Mouse (Mus musculus) heart, adult 2 months (tissue): ENCODE results near the gene Gm2663. TPM values are rescaled to one million over a fixed set of nuclear protein-coding genes. Genes with fewer than 3 reads are reported as not detected.
"Not testable (repeated sequence)": the region's sequence is repeated elsewhere in the genome, so short reads cannot be mapped to it uniquely, and the experiment has no call there.

Experiments used
- DNase-seq, 2 experiments: peaks; one replicate each; pipeline ENCODE4 v3.0.0; 2021
- H3K27ac ChIP-seq: fragments of 200-600 bp; 2 replicates; pipeline ENCODE4 v1.8.1; 2022
- H3K27me3 ChIP-seq: fragments of 200-500 bp; 2 replicates; pipeline ENCODE4 v1.6.1; 2012; ENCODE audit warnings: mild to moderate bottlenecking, low read length, inconsistent platforms, mixed read lengths; ENCODE audit not compliant: control insufficient read depth, insufficient read depth
- H3K36me3 ChIP-seq: fragments of 200-500 bp; 2 replicates; pipeline ENCODE4 v1.6.1; 2012; ENCODE audit warnings: low read length, inconsistent platforms; ENCODE audit not compliant: control insufficient read depth, insufficient read depth
- H3K4me1 ChIP-seq: fragments of 200-500 bp; 2 replicates; pipeline ENCODE4 v1.6.1; 2011; ENCODE audit warnings: low read length; ENCODE audit not compliant: control insufficient read depth, insufficient read depth
- H3K4me3 ChIP-seq: fragments of 200-600 bp; 2 replicates; pipeline ENCODE4 v1.8.1; 2022
- H3K79me2 ChIP-seq: fragments of 200-500 bp; replicated peaks from 2 replicates; pipeline ENCODE4 v1.6.1; 2012; ENCODE audit warnings: mild to moderate bottlenecking, inconsistent platforms, low read length, moderate library complexity, mixed read lengths; ENCODE audit not compliant: control insufficient read depth, insufficient read depth
- H3K9ac ChIP-seq: fragments of 200-500 bp; 2 replicates; pipeline ENCODE4 v1.6.1; 2012; ENCODE audit warnings: low read depth, mild to moderate bottlenecking, control low read depth, inconsistent platforms, low read length, mixed read lengths
- CTCF ChIP-seq: fragments of 200-600 bp; IDR thresholded peaks from 2 replicates; pipeline ENCODE4 v1.8.1; 2022; ENCODE audit warnings: antibody characterized with exemption, mild to moderate bottlenecking, moderate library complexity
- EP300 ChIP-seq: fragments of 200-500 bp; IDR thresholded peaks from 2 replicates; pipeline ENCODE4 v1.6.1; 2011; ENCODE audit warnings: low read depth, low read length, control low read depth; ENCODE audit not compliant: insufficient read depth
- POLR2A ChIP-seq: fragments of 200-500 bp; IDR thresholded peaks from 2 replicates; pipeline ENCODE4 v1.6.1; 2011; ENCODE audit warnings: mild to moderate bottlenecking, low read depth, low read length, control low read depth; ENCODE audit not compliant: insufficient read depth
- WGBS: fragments of 180-500 bp; shearing (Covaris S2); methylation state at CpG from one replicate; pipeline ENCODE4 v1.1.7; 2018; 5-methylcytosine and 5-hydroxymethylcytosine counted together
- intact Hi-C: fragments of 180-260 bp; cut with DNase I; formaldehyde crosslinking; loops from one replicate; pipeline ENCODE4 v1.15.1; 2025
- long read RNA-seq: library from polyadenylated mRNA; stranded (forward); transcript quantifications from one replicate; pipeline ENCODE4 v2.0.0, GENCODE M21; 2021
- polyA plus RNA-seq: library from polyadenylated mRNA; depleted of rRNA; stranded (reverse); fragments of >200 nt; gene quantifications from 2 replicates; pipeline ENCODE4 v1.2.3, GENCODE M21; 2012; rRNA removed
- total RNA-seq, 2 experiments: library from RNA; stranded (reverse); gene quantifications; 2 replicates each; pipeline ENCODE4 v1.2.3; 2021

The Gm2663 gene
- total RNA-seq: not detected
- not detected in 2 replicates for polyA plus RNA-seq
- long read RNA-seq: 0 reads

DNA sequence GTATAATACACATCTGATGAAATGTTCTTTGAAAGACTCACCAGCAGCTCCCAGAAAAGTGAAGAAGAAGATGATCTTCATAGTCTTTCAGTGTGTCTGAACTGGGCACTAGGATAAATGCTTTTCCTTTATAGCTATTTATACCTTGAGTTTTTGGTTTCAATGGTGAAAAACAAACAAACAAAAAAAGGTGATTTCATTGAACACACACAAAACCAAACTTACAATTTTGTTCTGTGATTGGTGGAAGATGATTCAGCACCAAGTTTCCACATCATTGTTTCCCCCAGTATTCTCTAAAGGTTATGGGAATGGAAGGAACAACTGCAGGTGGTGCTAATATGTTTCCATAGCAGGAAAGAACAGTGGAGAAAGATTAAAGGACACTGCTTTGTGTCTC is at the start of gene Gm2663:
Gm2663 (minus strand) TSS at position 101 of the 400 bp plus-strand sequence.
- H3K9ac ChIP-seq, H3K4me3 ChIP-seq, DNase-seq, H3K4me1 ChIP-seq, intact Hi-C loops, H3K36me3 ChIP-seq, H3K27me3 ChIP-seq, H3K79me2 ChIP-seq, H3K27ac ChIP-seq: not testable (repeated sequence)

DNA sequence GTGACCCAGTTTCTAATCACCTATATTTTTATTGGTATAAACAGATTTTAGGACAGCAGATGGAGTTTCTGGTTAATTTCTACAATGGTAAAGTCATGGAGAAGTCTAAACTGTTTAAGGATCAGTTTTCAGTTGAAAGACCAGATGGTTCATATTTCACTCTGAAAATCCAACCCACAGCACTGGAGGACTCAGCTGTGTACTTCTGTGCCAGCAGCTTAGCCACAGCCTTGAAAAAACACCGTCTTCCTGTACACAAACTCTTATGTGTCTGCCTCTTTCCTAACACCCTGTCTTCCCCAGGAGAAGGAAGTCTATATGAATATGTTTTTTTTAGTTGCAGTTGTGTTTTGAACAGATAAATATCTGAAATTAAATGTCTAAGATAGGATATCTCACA is 49.3 kb upstream of the Gm2663 start:
- TF ChIP-seq EP300 (no peak), POLR2A (no peak), CTCF (no peak)
- Histone ChIP-seq H3K27me3 (no peaks in the 10 kb centered on the region), H3K4me1 (no peaks in the 10 kb centered on the region), H3K4me3 (no peak overlapping the region), H3K27ac (no peak overlapping the region), H3K36me3 (no peaks in the 10 kb centered on the region), H3K79me2 (no peaks in the 10 kb centered on the region), H3K9ac (no peak overlapping the region)
- intact Hi-C loops: no loop called here
- no peak for DNase-seq
- 44% methylated on average over 1 of the region's 1 CpGs for WGBS

DNA sequence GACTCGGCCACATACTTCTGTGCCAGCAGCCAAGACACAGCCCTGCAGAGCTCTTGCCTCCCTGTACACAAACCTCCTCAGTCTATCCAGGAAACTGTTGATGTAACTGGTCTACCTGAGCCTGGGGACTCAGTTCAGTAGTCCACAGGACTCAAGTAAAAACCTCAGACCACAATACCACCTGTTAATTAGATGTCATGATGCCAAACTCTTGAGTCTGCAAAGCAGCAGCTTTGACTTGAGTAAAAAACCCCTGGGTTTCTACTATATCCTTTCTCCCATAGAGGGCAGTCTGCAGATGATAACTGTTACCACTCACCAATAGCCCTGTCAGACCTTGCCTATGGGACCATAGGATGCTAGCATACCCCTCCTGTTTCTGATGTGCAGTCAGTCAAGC is 48.7 kb upstream of the Gm2663 start:
- Histone ChIP-seq H3K4me3 (no peak overlapping the region), H3K79me2 (no peaks in the 10 kb centered on the region), H3K4me1 (no peaks in the 10 kb centered on the region), H3K36me3 (no peaks in the 10 kb centered on the region), H3K27ac (no peak overlapping the region), H3K9ac (no peak overlapping the region), H3K27me3 (no peaks in the 10 kb centered on the region)
- DNase-seq: no peak
- WGBS: 73% methylated on average over 1 of the region's 1 CpGs
- TF ChIP-seq POLR2A (no peak), CTCF (no peak), EP300 (no peak)
- intact Hi-C loops: no loop called here

DNA sequence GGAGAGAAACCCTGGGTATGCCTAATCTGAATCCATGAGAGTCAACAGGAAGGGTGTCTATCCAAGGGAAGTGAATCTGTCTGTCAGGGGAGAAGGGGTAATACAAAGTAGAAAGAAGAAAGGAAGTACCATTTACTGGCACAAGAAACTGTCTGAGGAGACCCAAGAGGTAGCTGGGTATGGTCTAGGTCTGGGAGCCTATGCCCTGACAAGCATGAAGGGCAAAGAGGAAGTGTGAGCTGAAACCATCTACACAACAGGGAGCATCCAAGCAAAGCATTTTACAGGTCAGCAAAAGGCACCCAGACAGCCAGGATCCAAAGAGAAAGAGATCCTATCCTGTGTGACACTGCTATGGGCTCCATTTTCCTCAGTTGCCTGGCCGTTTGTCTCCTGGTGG is 47.9 kb upstream of the Gm2663 start:
- Histone ChIP-seq H3K4me3 (no peak overlapping the region), H3K4me1 (no peaks in the 10 kb centered on the region), H3K27me3 (no peaks in the 10 kb centered on the region), H3K27ac (no peak overlapping the region), H3K9ac (no peak overlapping the region), H3K36me3 (no peaks in the 10 kb centered on the region), H3K79me2 (no peaks in the 10 kb centered on the region)
- TF ChIP-seq POLR2A (no peak), EP300 (no peak), CTCF (no peak)
- intact Hi-C loops: no loop called here
- 76% methylated on average over 1 of the region's 1 CpGs for WGBS
- no peak for DNase-seq

DNA sequence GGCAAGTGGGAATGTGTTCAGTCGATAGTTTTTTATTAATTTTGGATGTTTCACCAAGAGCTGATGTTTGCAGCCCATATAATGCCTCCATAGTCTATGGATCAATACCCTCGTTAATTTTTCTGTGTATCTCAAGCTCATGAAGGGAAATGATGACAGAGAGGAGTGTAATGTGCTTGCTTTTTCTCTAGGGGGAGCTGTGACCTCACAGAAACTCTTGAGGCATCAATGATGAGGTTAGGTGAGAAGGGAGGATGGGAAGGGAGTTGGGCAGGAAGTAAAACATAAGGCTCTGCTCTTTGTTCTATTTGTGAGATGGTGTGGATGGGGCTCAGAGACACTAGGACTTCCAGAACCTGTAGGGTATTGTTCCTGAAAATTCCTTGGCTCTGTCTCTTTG is 47.3 kb upstream of the Gm2663 start:
- Histone ChIP-seq H3K27me3 (no peaks in the 10 kb centered on the region), H3K4me1 (no peaks in the 10 kb centered on the region), H3K9ac (no peak overlapping the region), H3K27ac (no peak overlapping the region), H3K4me3 (no peak overlapping the region), H3K36me3 (no peaks in the 10 kb centered on the region), H3K79me2 (no peaks in the 10 kb centered on the region)
- intact Hi-C loops: no loop called here
- DNase-seq: no peak
- TF ChIP-seq EP300 (no peak), CTCF (peak; percentile 40), POLR2A (no peak)
- WGBS: 51% methylated on average over 2 of the region's 2 CpGs

DNA sequence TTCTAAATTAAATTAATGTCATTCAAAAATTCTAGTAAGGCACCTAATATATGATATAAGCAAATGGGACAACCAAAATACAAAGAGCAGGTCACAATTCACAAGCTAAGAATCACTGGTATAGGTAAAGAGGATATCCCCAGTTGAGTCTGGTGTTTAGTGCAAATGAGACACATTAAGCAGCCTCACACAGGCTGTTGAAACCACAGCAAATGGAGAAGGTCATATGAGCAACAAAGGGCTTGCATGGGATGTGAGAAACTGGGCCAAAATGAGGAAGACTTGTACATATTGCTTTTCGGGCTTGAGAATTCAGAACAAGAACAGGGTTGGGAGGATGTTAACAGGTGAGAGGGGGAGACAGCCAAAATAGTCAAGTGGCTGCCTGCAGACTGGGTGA is 45.5 kb upstream of the Gm2663 start:
- H3K79me2 ChIP-seq: no peaks in the 10 kb centered on the region
- no peak overlapping the region for H3K9ac ChIP-seq
- DNase-seq: no peak
- 68% methylated on average over 1 of the region's 1 CpGs for WGBS
- no peaks in the 10 kb centered on the region for H3K4me1 ChIP-seq
- intact Hi-C loops: no loop called here
- TF ChIP-seq POLR2A: no peak
- no peak for TF ChIP-seq EP300
- no peak for TF ChIP-seq CTCF
- no peak overlapping the region for H3K4me3 ChIP-seq
- no peaks in the 10 kb centered on the region for H3K27me3 ChIP-seq
- H3K27ac ChIP-seq: no peak overlapping the region
- no peaks in the 10 kb centered on the region for H3K36me3 ChIP-seq

DNA sequence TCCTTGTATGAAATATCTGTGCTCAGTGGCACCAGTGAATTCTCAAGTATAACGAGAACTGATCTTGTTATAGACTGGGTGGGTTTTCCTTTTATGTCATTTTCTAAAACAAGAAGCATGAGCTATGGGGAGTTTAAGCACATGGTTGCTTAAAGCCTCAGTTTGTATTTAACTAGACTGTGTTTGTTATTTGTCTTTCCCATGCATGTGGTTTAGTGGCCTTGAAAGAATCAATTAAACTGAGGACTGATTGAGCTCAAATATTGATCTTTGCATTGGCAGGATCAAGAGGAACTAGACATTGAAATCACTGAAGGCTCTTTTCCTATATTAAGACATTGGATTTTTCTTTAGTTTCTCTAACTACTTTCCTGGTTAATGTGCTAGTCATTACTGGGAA is 45.0 kb upstream of the Gm2663 start:
- Histone ChIP-seq H3K79me2 (no peaks in the 10 kb centered on the region), H3K4me1 (no peaks in the 10 kb centered on the region), H3K27me3 (no peaks in the 10 kb centered on the region), H3K4me3 (no peak overlapping the region), H3K9ac (no peak overlapping the region), H3K36me3 (no peaks in the 10 kb centered on the region), H3K27ac (no peak overlapping the region)
- DNase-seq: no peak
- 57% methylated on average over 1 of the region's 1 CpGs for WGBS
- no peak for TF ChIP-seq CTCF
- intact Hi-C loops: no loop called here
